Mouse (Mus musculus) intestine, postnatal 0 days (tissue): ENCODE results near the gene Ctsz. TPM values are rescaled to one million over a fixed set of nuclear protein-coding genes. Genes with fewer than 3 reads are reported as not detected.

Source experiments
- ATAC-seq: fragments of 200-750 bp; cut with Nextera tagmentation; 2 replicates; pipeline ENCODE4 v1.8.0; 2017; ENCODE audit warnings: mild to moderate bottlenecking, moderate TSS enrichment, moderate library complexity
- H3K27ac ChIP-seq: fragments of 300-500 bp; sonication (generic); 2 replicates; pipeline ENCODE4 v1.5.1; 2014; ENCODE audit warnings: mild to moderate bottlenecking, low read depth, low read length, moderate library complexity
- H3K27me3 ChIP-seq: fragments of 300-500 bp; sonication (generic); replicated peaks from 2 replicates; pipeline ENCODE4 v1.6.1; 2014; ENCODE audit warnings: low read length, mixed read lengths; ENCODE audit not compliant: control insufficient read depth, insufficient read depth
- H3K36me3 ChIP-seq: fragments of 300-500 bp; sonication (generic); 2 replicates; pipeline ENCODE4 v1.6.1; 2014; ENCODE audit warnings: mild to moderate bottlenecking, moderate library complexity; ENCODE audit not compliant: control insufficient read depth, insufficient read depth
- H3K4me1 ChIP-seq: fragments of 300-500 bp; sonication (generic); replicated peaks from 2 replicates; pipeline ENCODE4 v1.6.1; 2014; ENCODE audit warnings: antibody characterized with exemption, low read length, mixed read lengths; ENCODE audit not compliant: control insufficient read depth, insufficient read depth
- H3K4me2 ChIP-seq: fragments of 300-500 bp; sonication (generic); replicated peaks from 2 replicates; pipeline ENCODE4 v1.6.1; 2014; ENCODE audit warnings: low read depth, mild to moderate bottlenecking, moderate library complexity
- H3K4me3 ChIP-seq: fragments of 300-500 bp; sonication (generic); 2 replicates; pipeline ENCODE4 v1.5.1; 2014; ENCODE audit warnings: low read depth, low read length
- H3K9ac ChIP-seq: fragments of 300-500 bp; sonication (generic); 2 replicates; pipeline ENCODE4 v1.6.1; 2014; ENCODE audit warnings: mild to moderate bottlenecking, low read depth, low read length
- H3K9me3 ChIP-seq: fragments of 300-500 bp; sonication (generic); 2 replicates; pipeline ENCODE4 v1.6.1; 2016; ENCODE audit warnings: mixed run types; ENCODE audit not compliant: control insufficient read depth
- CTCF ChIP-seq: sonication (generic); IDR thresholded peaks from 2 replicates; pipeline ENCODE4 v1.5.1; 2016; ENCODE audit warnings: low read depth, mild to moderate bottlenecking, control low read depth, antibody characterized with exemption, moderate library complexity
- WGBS: fragments of 180-500 bp; shearing (Covaris S2); extraction: QIAGEN DNeasy Blood & Tissue Kit; methylation state at CpG from one replicate; pipeline ENCODE4 v1.1.7; 2014; 5-methylcytosine and 5-hydroxymethylcytosine counted together
- polyA plus RNA-seq: library from polyadenylated mRNA; unstranded; fragments of >200 nt; fragmentation: Nextera tagmentation; extraction: Ambion mirVana; gene quantifications from 2 replicates; pipeline ENCODE4 v1.2.1, GENCODE M21; 2015

Gene Ctsz
- polyA plus RNA-seq, 1 experiment from 2014 or later = 829 TPM

- Histone ChIP-seq H3K36me3 (no peaks in the 10 kb centered on the region), H3K27me3 (no peaks in the 10 kb centered on the region), H3K27ac (no peak overlapping the region), H3K9ac (no peak overlapping the region), H3K4me1 (no peaks in the 10 kb centered on the region), H3K4me3 (no peak overlapping the region), H3K9me3 (no peaks in the 10 kb centered on the region), H3K4me2 (no peak overlapping the region)
- no peak for ATAC-seq
- no peak for TF ChIP-seq CTCF
- WGBS = 55% methylated on average over 2 of the region's 2 CpGs
Observed at GRCm38 (mm10) chr2:174443046-174443445, 4.2 kb upstream of the Ctsz start.

DNA sequence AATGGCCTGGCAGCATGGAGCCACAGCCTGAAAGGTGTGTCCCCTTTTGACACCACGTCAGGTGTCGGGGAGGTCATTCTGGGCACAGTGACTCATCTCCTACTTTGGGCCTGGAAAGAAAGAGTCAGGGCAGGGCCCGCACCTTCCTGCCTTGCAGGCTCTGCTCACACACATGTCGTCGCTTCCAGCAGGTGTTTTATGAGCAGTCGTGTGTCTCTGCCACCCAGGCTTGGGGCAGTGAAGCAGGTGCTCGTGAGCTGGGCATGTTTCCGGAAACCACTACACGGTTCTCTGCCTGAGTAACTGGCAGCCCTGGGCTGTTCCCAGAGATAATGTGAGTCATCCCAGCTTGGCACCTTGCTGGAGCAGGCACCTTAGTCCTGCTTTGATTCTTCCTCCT, 3.6 kb upstream of the Ctsz start:
- ATAC-seq = peak; percentile 58
- WGBS = 38% methylated on average over 9 of the region's 9 CpGs
- no peaks in the 10 kb centered on the region for H3K36me3 ChIP-seq
- 0 out of 2 replicates have a peak overlapping the region, but pooled peaks have one; percentile 9 for H3K4me2 ChIP-seq
- H3K9me3 ChIP-seq = no peaks in the 10 kb centered on the region
- no peak overlapping the region for H3K9ac ChIP-seq
- H3K4me1 ChIP-seq = no peaks in the 10 kb centered on the region
- no peak for TF ChIP-seq CTCF
- H3K27me3 ChIP-seq = no peaks in the 10 kb centered on the region
- H3K4me3 ChIP-seq = no peak overlapping the region
- peak overlapping the region; percentile 15; the same call in 1 of the 2 replicates for H3K27ac ChIP-seq

- no peak for TF ChIP-seq CTCF
- ATAC-seq = no peak
- no peak overlapping the region for H3K4me3 ChIP-seq
- H3K9ac ChIP-seq = no peak overlapping the region
- no peaks in the 10 kb centered on the region for H3K9me3 ChIP-seq
- H3K27me3 ChIP-seq = no peaks in the 10 kb centered on the region
- no peak overlapping the region for H3K27ac ChIP-seq
- peaks cover under 1% of the 10 kb centered on the region; the same call in 1 of the 2 replicates for H3K4me1 ChIP-seq
- WGBS = 53% methylated on average over 4 of the region's 4 CpGs
- H3K36me3 ChIP-seq = no peaks in the 10 kb centered on the region; the same call in 1 of the 2 replicates
- peak overlapping the region; percentile 21; the same call in 1 of the 2 replicates for H3K4me2 ChIP-seq
Observed at GRCm38 (mm10) chr2:174441898-174442297, 3.1 kb upstream of the Ctsz start.

DNA sequence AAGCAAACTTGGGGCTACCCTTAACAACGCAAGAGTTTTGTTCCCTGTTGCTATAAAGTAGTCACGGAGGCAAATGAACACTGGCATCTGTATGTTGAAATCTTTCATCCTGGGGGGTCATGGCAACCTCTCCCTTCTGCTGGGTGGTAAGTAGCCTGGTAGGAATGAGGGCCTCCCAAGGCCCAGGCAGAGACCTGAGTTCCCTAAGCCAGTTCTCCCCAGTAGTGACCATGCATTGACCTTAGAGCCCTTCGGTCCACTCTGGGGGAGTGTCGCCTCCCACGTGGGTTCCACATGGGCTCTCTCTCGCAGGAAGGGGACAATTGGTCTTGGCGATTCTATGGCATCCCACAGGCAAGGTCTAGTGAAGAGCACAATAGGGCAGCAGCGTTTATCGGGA, 1.1 kb upstream of the Ctsz start:
- peaks cover 3% of the 10 kb centered on the region for H3K4me1 ChIP-seq
- H3K36me3 ChIP-seq = peaks cover 9% of the 10 kb centered on the region
- no peak overlapping the region for H3K4me3 ChIP-seq
- no peak overlapping the region for H3K9ac ChIP-seq
- TF ChIP-seq CTCF = no peak
- WGBS = 73% methylated on average over 9 of the region's 9 CpGs
- no peak overlapping the region; the same call in 1 of the 2 replicates for H3K27ac ChIP-seq
- H3K27me3 ChIP-seq = no peaks in the 10 kb centered on the region
- H3K4me2 ChIP-seq = no peak overlapping the region
- ATAC-seq = no peak
- no peaks in the 10 kb centered on the region for H3K9me3 ChIP-seq

- Histone ChIP-seq H3K4me2 (peak overlapping the region; percentile 88; the same call in 1 of the 2 replicates), H3K27ac (no peak overlapping the region; the same call in 1 of the 2 replicates), H3K9me3 (no peaks in the 10 kb centered on the region), H3K4me3 (no peak overlapping the region; the same call in 1 of the 2 replicates), H3K4me1 (peaks cover 3% of the 10 kb centered on the region), H3K27me3 (no peaks in the 10 kb centered on the region), H3K36me3 (peaks cover 14% of the 10 kb centered on the region), H3K9ac (no peak overlapping the region)
- TF ChIP-seq CTCF = no peak
- 67% methylated on average over 5 of the region's 5 CpGs for WGBS
- ATAC-seq = no peak
Observed at GRCm38 (mm10) chr2:174439450-174439838, 605 bp upstream of the Ctsz start.

DNA sequence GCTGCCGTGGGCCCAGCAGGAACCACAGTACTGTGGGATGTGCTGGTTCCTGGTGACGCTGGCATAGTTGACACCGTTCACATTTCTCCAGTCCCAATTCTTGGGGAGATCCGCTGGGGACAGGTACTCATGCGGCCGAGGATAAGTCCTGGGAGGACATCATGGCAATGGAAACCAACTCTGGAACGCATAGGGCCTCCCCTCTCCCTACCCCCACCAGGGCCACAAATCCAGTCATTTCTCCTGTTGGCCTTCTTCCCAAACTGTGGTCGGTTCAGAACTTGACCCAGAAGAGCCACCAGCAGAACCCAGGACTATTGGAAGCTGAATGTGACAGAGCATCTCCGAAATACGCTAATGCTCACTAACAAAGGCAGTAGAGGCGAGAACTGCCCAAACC, 658 bp downstream of the Ctsz start:
- no peak for ATAC-seq
- Histone ChIP-seq H3K4me2 (peak overlapping the region; percentile 88), H3K36me3 (peaks cover 27% of the 10 kb centered on the region), H3K27ac (peak overlapping the region; percentile 92), H3K4me3 (peak overlapping the region; percentile 62), H3K9me3 (no peaks in the 10 kb centered on the region), H3K9ac (peak overlapping the region; percentile 70), H3K27me3 (no peaks in the 10 kb centered on the region), H3K4me1 (peaks cover 3% of the 10 kb centered on the region)
- TF ChIP-seq CTCF = no peak
- WGBS = 55% methylated on average over 11 of the region's 11 CpGs

DNA sequence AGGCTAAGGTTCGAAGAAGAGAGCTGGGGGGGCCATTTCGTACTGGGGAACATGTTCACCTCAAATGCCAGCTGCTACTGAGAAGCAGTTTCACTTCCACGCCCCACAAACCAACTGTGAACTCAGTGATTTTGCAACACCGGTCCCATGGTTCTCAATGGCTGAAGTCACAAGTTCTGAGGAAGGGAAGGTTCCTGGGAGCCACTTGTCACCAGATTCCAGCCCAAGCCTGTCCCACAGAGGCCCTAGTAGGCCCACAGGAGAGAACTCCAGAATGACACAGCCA, 1.2 kb downstream of the Ctsz start:
- peaks cover 3% of the 10 kb centered on the region for H3K4me1 ChIP-seq
- no peak for TF ChIP-seq CTCF
- peaks cover 32% of the 10 kb centered on the region for H3K36me3 ChIP-seq
- H3K27me3 ChIP-seq = no peaks in the 10 kb centered on the region
- WGBS = 46% methylated on average over 4 of the region's 4 CpGs
- H3K27ac ChIP-seq = peak overlapping the region; percentile 92
- peak overlapping the region; percentile 70; the same call in 1 of the 2 replicates for H3K9ac ChIP-seq
- H3K4me2 ChIP-seq = peak overlapping the region; percentile 88
- no peaks in the 10 kb centered on the region for H3K9me3 ChIP-seq
- H3K4me3 ChIP-seq = peak overlapping the region; percentile 62
- ATAC-seq = peak; percentile 41
